Mouse (Mus musculus): ENCODE results near the gene Cd274. TPM values are rescaled to one million over a fixed set of nuclear protein-coding genes. Genes with fewer than 3 reads are reported as not detected.
A peak's percentile ranks its signal among the peaks of the same experiment; 100 is the strongest.

The Cd274 gene
- polyA plus RNA-seq, 2 experiments: 0.10 to 0.47 TPM

GRCm38 (mm10) chr19:29370545-29371283 lies 3.5 kb downstream of the Cd274 start:
- H3K4me1 ChIP-seq (ENCODE audit: control insufficient read depth, insufficient read depth, low read length): no peaks in the 10 kb centered on the region
- no peaks in the 10 kb centered on the region for H3K27me3 ChIP-seq (ENCODE audit: control insufficient read depth, insufficient read depth, low read length)

GRCm38 (mm10) chr19:29371284-29372081 lies 4.2 kb downstream of the Cd274 start:
- H3K9ac ChIP-seq (ENCODE audit: low read depth, low read length, severe bottlenecking): no peak overlapping the region
- no peak overlapping the region for H3K4me3 ChIP-seq (replicated peaks; ENCODE audit: low read length)
- no peaks in the 10 kb centered on the region for H3K9me3 ChIP-seq (ENCODE audit: control insufficient read depth, low read length)
- DNase-seq (ENCODE audit: low spot score) (no peak), ATAC-seq (ENCODE audit: low FRiP score, low read depth) (no peak)
- H3K4me1 ChIP-seq (ENCODE audit: control insufficient read depth, insufficient read depth, low read length): no peaks in the 10 kb centered on the region
- no peak overlapping the region for H3K27ac ChIP-seq (replicated peaks; ENCODE audit: low read depth, low read length)
- no peaks in the 10 kb centered on the region for H3K27me3 ChIP-seq (ENCODE audit: control insufficient read depth, insufficient read depth, low read length)
- H3K36me3 ChIP-seq (ENCODE audit: control insufficient read depth, insufficient read depth, low read length): no peaks in the 10 kb centered on the region
- 74% methylated on average over 18 of the region's 18 CpGs for WGBS
- H3K4me2 ChIP-seq (replicated peaks; ENCODE audit: low read depth, low read length, severe bottlenecking): no peak overlapping the region; the same call in 1 of the 2 replicates
- TF ChIP-seq POLR2A (IDR thresholded peaks at IDR 0.05; ENCODE audit: borderline replicate concordance, extremely low read depth, insufficient read depth, insufficient read length): no peak

More at GRCm38 (mm10) chr19:29370545-29371283, 3.5 kb downstream of the Cd274 start:
- no peak overlapping the region for H3K27ac ChIP-seq (replicated peaks; ENCODE audit: low read depth, low read length)
- no peak for ATAC-seq (ENCODE audit: low FRiP score, low read depth)
- H3K4me2 ChIP-seq (replicated peaks; ENCODE audit: low read depth, low read length, severe bottlenecking): no peak overlapping the region
- DNase-seq (ENCODE audit: low spot score): no peak
- no peaks in the 10 kb centered on the region for H3K9me3 ChIP-seq (ENCODE audit: control insufficient read depth, low read length)
- H3K36me3 ChIP-seq (ENCODE audit: control insufficient read depth, insufficient read depth, low read length): no peaks in the 10 kb centered on the region
- 89% methylated on average over 7 of the region's 7 CpGs for WGBS
- TF ChIP-seq POLR2A (IDR thresholded peaks at IDR 0.05; ENCODE audit: borderline replicate concordance, extremely low read depth, insufficient read depth, insufficient read length): no peak
- H3K4me3 ChIP-seq (replicated peaks; ENCODE audit: low read length): no peak overlapping the region
- no peak overlapping the region for H3K9ac ChIP-seq (ENCODE audit: low read depth, low read length, severe bottlenecking)

GRCm38 (mm10) chr19:29372138-29372537 lies 4.9 kb downstream of the Cd274 start:
- Histone ChIP-seq H3K9ac (ENCODE audit: low read depth, low read length, severe bottlenecking) (no peak overlapping the region), H3K4me1 (ENCODE audit: control insufficient read depth, insufficient read depth, low read length) (no peaks in the 10 kb centered on the region), H3K27me3 (ENCODE audit: control insufficient read depth, insufficient read depth, low read length) (no peaks in the 10 kb centered on the region), H3K4me2 (replicated peaks; ENCODE audit: low read depth, low read length, severe bottlenecking) (no peak overlapping the region; the same call in 1 of the 2 replicates), H3K9me3 (ENCODE audit: control insufficient read depth, low read length) (no peaks in the 10 kb centered on the region), H3K36me3 (ENCODE audit: control insufficient read depth, insufficient read depth, low read length) (no peaks in the 10 kb centered on the region), H3K4me3 (replicated peaks; ENCODE audit: low read length) (no peak overlapping the region), H3K27ac (replicated peaks; ENCODE audit: low read depth, low read length) (no peak overlapping the region)
- TF ChIP-seq POLR2A (IDR thresholded peaks at IDR 0.05; ENCODE audit: borderline replicate concordance, extremely low read depth, insufficient read depth, insufficient read length): no peak
- ATAC-seq (ENCODE audit: low FRiP score, low read depth) (peak; percentile 74), DNase-seq (ENCODE audit: low spot score) (peak; percentile 70)
- 44% methylated on average over 4 of the region's 4 CpGs for WGBS

- Histone ChIP-seq H3K4me1 (ENCODE audit: control insufficient read depth, insufficient read depth, low read length) (no peaks in the 10 kb centered on the region), H3K9me3 (ENCODE audit: control insufficient read depth, low read length) (no peaks in the 10 kb centered on the region), H3K27me3 (ENCODE audit: control insufficient read depth, insufficient read depth, low read length) (no peaks in the 10 kb centered on the region), H3K27ac (replicated peaks; ENCODE audit: low read depth, low read length) (no peak overlapping the region), H3K9ac (ENCODE audit: low read depth, low read length, severe bottlenecking) (no peak overlapping the region), H3K4me2 (replicated peaks; ENCODE audit: low read depth, low read length, severe bottlenecking) (no peak overlapping the region), H3K4me3 (replicated peaks; ENCODE audit: low read length) (no peak overlapping the region), H3K36me3 (ENCODE audit: control insufficient read depth, insufficient read depth, low read length) (no peaks in the 10 kb centered on the region)
- 79% methylated on average over 3 of the region's 3 CpGs for WGBS
- no peak for TF ChIP-seq POLR2A (IDR thresholded peaks at IDR 0.05; ENCODE audit: borderline replicate concordance, extremely low read depth, insufficient read depth, insufficient read length)
- ATAC-seq (ENCODE audit: low FRiP score, low read depth) (no peak), DNase-seq (ENCODE audit: low spot score) (no peak)
Measured at GRCm38 (mm10) chr19:29372621-29373020, 5.4 kb downstream of the Cd274 start.

GRCm38 (mm10) chr19:29373438-29373837 lies 6.2 kb downstream of the Cd274 start:
- TF ChIP-seq POLR2A (IDR thresholded peaks at IDR 0.05; ENCODE audit: borderline replicate concordance, extremely low read depth, insufficient read depth, insufficient read length): no peak
- Histone ChIP-seq H3K27me3 (ENCODE audit: control insufficient read depth, insufficient read depth, low read length) (no peaks in the 10 kb centered on the region), H3K9ac (ENCODE audit: low read depth, low read length, severe bottlenecking) (peak overlapping the region; percentile 21; the same call in 1 of the 2 replicates), H3K9me3 (ENCODE audit: control insufficient read depth, low read length) (no peaks in the 10 kb centered on the region), H3K27ac (replicated peaks; ENCODE audit: low read depth, low read length) (no peak overlapping the region), H3K4me1 (ENCODE audit: control insufficient read depth, insufficient read depth, low read length) (no peaks in the 10 kb centered on the region), H3K4me3 (replicated peaks; ENCODE audit: low read length) (no peak overlapping the region), H3K4me2 (replicated peaks; ENCODE audit: low read depth, low read length, severe bottlenecking) (peak overlapping the region; percentile 35), H3K36me3 (ENCODE audit: control insufficient read depth, insufficient read depth, low read length) (no peaks in the 10 kb centered on the region)
- ATAC-seq (ENCODE audit: low FRiP score, low read depth): no peak
- DNase-seq (ENCODE audit: low spot score): no peak
- WGBS: 34% methylated on average over 11 of the region's 11 CpGs

Measured in limb, embryonic 14.5 days (tissue).